Mouse (Mus musculus) liver, postnatal 0 days (tissue): Measurements from ENCODE around the gene Dnah7c.

Experiments
- CTCF ChIP-seq: sonication (generic); IDR thresholded peaks from 2 replicates; pipeline ENCODE4 v1.5.1; 2016; ENCODE audit warnings: antibody characterized with exemption, low read depth
- EP300 ChIP-seq: IDR thresholded peaks from 2 replicates; pipeline ENCODE4 v1.6.1; 2016; ENCODE audit warnings: antibody characterized with exemption, low read depth, mild to moderate bottlenecking

DNA sequence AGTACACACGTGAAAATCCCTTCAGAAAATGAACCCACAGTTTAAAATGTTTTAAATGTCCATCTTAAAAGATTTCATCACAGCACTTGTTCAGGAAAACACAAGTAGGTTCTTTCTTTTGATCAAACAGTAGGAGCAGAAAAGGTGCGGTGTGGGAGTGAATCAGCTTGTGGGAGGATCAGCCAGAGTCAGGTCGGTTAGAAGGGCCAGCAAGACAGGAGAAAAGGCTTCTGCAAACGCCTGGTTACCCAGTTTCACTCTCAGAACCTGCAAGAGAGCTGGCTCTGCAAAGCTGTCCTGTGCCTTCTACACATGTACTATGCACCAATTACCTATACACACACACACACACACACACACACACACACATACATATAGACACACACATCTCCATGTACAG lies 418.0 kb downstream of the Dnah7c start:
- TF ChIP-seq CTCF = no peak
- no peak for TF ChIP-seq EP300
